Mouse (Mus musculus) limb, embryonic 10.5 days (tissue): ENCODE data around the gene Nfkb1. TPM values are rescaled to one million over a fixed set of nuclear protein-coding genes. Genes with fewer than 3 reads are reported as not detected.

Experiments used
- DNase-seq: peaks from one replicate; pipeline ENCODE4 v3.0.0-alpha.2; 2017; ENCODE audit warnings: low spot score
- H3K27ac ChIP-seq: fragments of 300-500 bp; sonication (generic); 2 replicates; pipeline ENCODE4 v1.5.1; 2016; ENCODE audit warnings: mild to moderate bottlenecking
- H3K27me3 ChIP-seq: fragments of 300-500 bp; sonication (generic); 2 replicates; pipeline ENCODE4 v1.6.1; 2016; ENCODE audit warnings: low read depth, mild to moderate bottlenecking; ENCODE audit not compliant: poor library complexity, severe bottlenecking
- H3K36me3 ChIP-seq: fragments of 300-500 bp; sonication (generic); 2 replicates; pipeline ENCODE4 v1.6.1; 2016; ENCODE audit warnings: mild to moderate bottlenecking, moderate library complexity
- H3K4me1 ChIP-seq: fragments of 300-500 bp; sonication (generic); 2 replicates; pipeline ENCODE4 v1.6.1; 2016
- H3K4me3 ChIP-seq: fragments of 300-500 bp; sonication (generic); 2 replicates; pipeline ENCODE4 v1.5.1; 2016; ENCODE audit warnings: mild to moderate bottlenecking, moderate library complexity
- H3K9me3 ChIP-seq: fragments of 300-500 bp; sonication (generic); replicated peaks from 2 replicates; pipeline ENCODE4 v1.6.1; 2016; ENCODE audit warnings: mild to moderate bottlenecking
- WGBS: fragments of 180-500 bp; shearing (Covaris S2); methylation state at CpG from one replicate; pipeline ENCODE4 v1.1.7; 2016; 5-methylcytosine and 5-hydroxymethylcytosine counted together
- polyA plus RNA-seq: library from polyadenylated mRNA; unstranded; fragments of >200 nt; fragmentation: Nextera tagmentation; extraction: Ambion mirVana; gene quantifications from 2 replicates; pipeline ENCODE4 v1.2.1, GENCODE M21; 2016

Gene Nfkb1
- polyA plus RNA-seq, 1 experiment from 2014 or later: 12.0 TPM

DNA sequence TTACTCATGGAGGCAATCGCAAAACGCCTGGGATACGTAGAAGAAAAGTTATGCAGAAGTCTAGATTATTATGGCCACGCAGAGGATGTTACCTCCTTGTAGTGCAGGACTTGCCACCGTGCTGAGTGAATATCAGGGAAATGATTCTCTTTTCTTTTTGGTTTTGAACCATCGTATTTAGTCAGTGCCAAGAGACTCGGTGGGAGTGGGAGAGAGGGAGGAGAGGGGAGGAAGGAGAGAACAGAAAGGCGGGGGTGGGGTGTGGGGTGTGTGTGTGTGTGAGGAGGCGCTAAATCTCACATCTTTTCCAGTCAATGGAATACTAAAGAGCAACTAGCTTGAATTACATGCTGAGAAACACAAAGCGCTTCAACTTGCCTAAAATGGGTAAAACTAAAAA, 41.5 kb downstream of the Nfkb1 start:
- Histone ChIP-seq H3K4me3 (no peak overlapping the region), H3K36me3 (peaks cover 46% of the 10 kb centered on the region), H3K4me1 (no peaks in the 10 kb centered on the region), H3K27me3 (no peaks in the 10 kb centered on the region), H3K27ac (no peak overlapping the region), H3K9me3 (no peaks in the 10 kb centered on the region)
- 79% methylated on average over 10 of the region's 10 CpGs for WGBS
- no peak for DNase-seq

GRCm38 (mm10) chr3:135648501-135648900, 42.8 kb downstream of the Nfkb1 start:
- Histone ChIP-seq H3K4me3 (no peak overlapping the region), H3K9me3 (no peaks in the 10 kb centered on the region), H3K27me3 (no peaks in the 10 kb centered on the region), H3K4me1 (no peaks in the 10 kb centered on the region), H3K27ac (no peak overlapping the region), H3K36me3 (peaks cover 48% of the 10 kb centered on the region)
- DNase-seq: no peak
- 94% methylated on average over 8 of the region's 8 CpGs for WGBS

DNA sequence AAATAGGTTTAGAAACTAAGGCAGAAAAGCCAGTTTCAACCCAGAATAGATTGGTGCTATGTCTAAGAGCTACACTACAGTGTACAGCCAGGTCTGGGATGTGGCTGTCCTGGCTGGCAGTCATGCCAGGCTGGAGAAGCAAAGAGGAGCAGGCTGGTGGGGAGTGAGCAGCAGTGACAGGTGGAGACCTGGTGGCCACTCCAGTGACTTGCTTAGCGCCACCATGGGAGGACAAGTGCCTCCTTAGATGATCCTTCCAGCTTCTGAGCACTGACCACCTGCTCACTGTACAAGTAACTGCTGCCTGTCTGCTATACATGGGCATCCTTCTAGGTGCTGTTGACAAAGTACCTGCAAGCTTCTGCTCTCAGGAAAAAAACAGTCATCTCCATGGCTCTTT, 44.7 kb downstream of the Nfkb1 start:
- DNase-seq: no peak
- H3K4me3 ChIP-seq: no peak overlapping the region
- WGBS: 89% methylated on average over 1 of the region's 1 CpGs
- no peaks in the 10 kb centered on the region for H3K9me3 ChIP-seq
- no peaks in the 10 kb centered on the region for H3K27me3 ChIP-seq
- no peaks in the 10 kb centered on the region for H3K4me1 ChIP-seq
- H3K36me3 ChIP-seq: peaks cover 39% of the 10 kb centered on the region
- H3K27ac ChIP-seq: no peak overlapping the region

DNA sequence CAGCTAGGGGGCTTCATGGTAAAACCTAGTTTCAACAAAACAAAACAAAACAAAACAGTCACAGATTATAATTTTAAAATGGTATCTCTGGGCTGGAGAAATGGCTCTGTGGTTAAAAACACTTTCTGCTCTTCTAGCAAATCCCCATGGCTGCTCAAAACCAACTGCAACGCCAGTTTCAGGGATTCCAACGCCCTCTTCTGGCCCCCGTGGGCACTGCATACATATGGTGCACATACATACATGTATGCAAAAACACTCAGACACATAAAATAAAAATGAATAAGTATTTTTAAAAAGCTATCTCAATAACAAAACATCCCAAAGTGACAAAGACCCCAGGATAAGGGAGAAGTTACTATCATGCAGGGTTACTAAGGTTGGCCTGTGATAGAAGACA, 46.4 kb downstream of the Nfkb1 start:
- no peaks in the 10 kb centered on the region for H3K27me3 ChIP-seq
- no peaks in the 10 kb centered on the region for H3K9me3 ChIP-seq
- H3K36me3 ChIP-seq: peaks cover 49% of the 10 kb centered on the region
- H3K27ac ChIP-seq: no peak overlapping the region
- no peak overlapping the region for H3K4me3 ChIP-seq
- no peaks in the 10 kb centered on the region for H3K4me1 ChIP-seq
- no peak for DNase-seq
- WGBS: 93% methylated on average over 3 of the region's 3 CpGs

GRCm38 (mm10) chr3:135641623-135641915, 49.8 kb downstream of the Nfkb1 start:
- H3K27me3 ChIP-seq: no peaks in the 10 kb centered on the region
- 85% methylated on average over 4 of the region's 4 CpGs for WGBS
- peaks cover 34% of the 10 kb centered on the region for H3K36me3 ChIP-seq
- H3K4me3 ChIP-seq: no peak overlapping the region
- H3K27ac ChIP-seq: no peak overlapping the region
- no peaks in the 10 kb centered on the region for H3K9me3 ChIP-seq
- H3K4me1 ChIP-seq: peaks cover 2% of the 10 kb centered on the region
- no peak for DNase-seq

GRCm38 (mm10) chr3:135640856-135641622, 50.3 kb downstream of the Nfkb1 start:
- Histone ChIP-seq H3K27me3 (no peaks in the 10 kb centered on the region), H3K9me3 (no peaks in the 10 kb centered on the region), H3K27ac (no peak overlapping the region), H3K4me3 (no peak overlapping the region), H3K4me1 (peaks cover 5% of the 10 kb centered on the region), H3K36me3 (peaks cover 30% of the 10 kb centered on the region)
- 93% methylated on average over 16 of the region's 16 CpGs for WGBS
- DNase-seq: no peak

- WGBS: 90% methylated on average over 5 of the region's 5 CpGs
Measured at GRCm38 (mm10) chr3:135640203-135640602, 51.1 kb downstream of the Nfkb1 start.

DNA sequence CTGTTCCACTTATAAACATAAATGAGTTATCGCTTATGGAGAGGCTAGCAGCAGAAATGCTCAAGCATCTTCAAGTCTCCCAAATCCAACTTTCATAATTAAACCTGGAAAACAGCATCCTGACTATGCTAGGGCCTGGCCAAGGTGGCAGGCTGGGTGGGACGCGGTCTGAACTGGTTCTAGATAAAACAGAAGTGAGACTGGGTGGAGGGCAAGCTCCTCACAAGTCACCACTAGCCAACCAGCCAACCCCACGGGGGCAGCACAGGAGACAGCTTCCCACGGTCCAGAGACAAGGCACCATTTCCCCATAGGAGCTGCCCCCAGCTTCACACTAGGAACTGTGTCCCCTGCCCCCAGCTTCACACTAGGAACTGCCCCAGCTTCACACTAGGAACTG, 53.8 kb downstream of the Nfkb1 start:
- Histone ChIP-seq H3K27ac (no peak overlapping the region), H3K4me1 (peaks cover 5% of the 10 kb centered on the region), H3K9me3 (no peaks in the 10 kb centered on the region), H3K36me3 (peaks cover 18% of the 10 kb centered on the region), H3K27me3 (no peaks in the 10 kb centered on the region), H3K4me3 (no peak overlapping the region)
- WGBS: 79% methylated on average over 5 of the region's 5 CpGs
- DNase-seq: no peak

More at GRCm38 (mm10) chr3:135640203-135640602, 51.1 kb downstream of the Nfkb1 start:
- DNase-seq: no peak
- H3K4me1 ChIP-seq: peaks cover 5% of the 10 kb centered on the region
- no peaks in the 10 kb centered on the region for H3K9me3 ChIP-seq
- no peak overlapping the region for H3K4me3 ChIP-seq
- no peaks in the 10 kb centered on the region for H3K27me3 ChIP-seq
- peaks cover 22% of the 10 kb centered on the region for H3K36me3 ChIP-seq
- no peak overlapping the region for H3K27ac ChIP-seq

- Histone ChIP-seq H3K27ac (no peak overlapping the region), H3K4me3 (no peak overlapping the region), H3K4me1 (peaks cover 5% of the 10 kb centered on the region), H3K9me3 (no peaks in the 10 kb centered on the region), H3K36me3 (peaks cover 18% of the 10 kb centered on the region), H3K27me3 (no peaks in the 10 kb centered on the region)
- DNase-seq: peak; percentile 34
- WGBS: 24% methylated on average over 14 of the region's 14 CpGs
Measured at GRCm38 (mm10) chr3:135636454-135636853, 54.9 kb downstream of the Nfkb1 start.

- Histone ChIP-seq H3K4me1 (peaks cover 5% of the 10 kb centered on the region), H3K9me3 (no peaks in the 10 kb centered on the region), H3K36me3 (peaks cover 17% of the 10 kb centered on the region), H3K4me3 (no peak overlapping the region), H3K27ac (no peak overlapping the region), H3K27me3 (no peaks in the 10 kb centered on the region)
- DNase-seq: no peak
- WGBS: 59% methylated on average over 14 of the region's 14 CpGs
Measured at GRCm38 (mm10) chr3:135635646-135636434, 55.5 kb downstream of the Nfkb1 start.

- Histone ChIP-seq H3K9me3 (no peaks in the 10 kb centered on the region), H3K36me3 (peaks cover 13% of the 10 kb centered on the region), H3K27ac (no peak overlapping the region), H3K4me1 (peaks cover 5% of the 10 kb centered on the region), H3K27me3 (no peaks in the 10 kb centered on the region), H3K4me3 (no peak overlapping the region)
- 100% methylated on average over 1 of the region's 1 CpGs for WGBS
- DNase-seq: no peak
Measured at GRCm38 (mm10) chr3:135635030-135635429, 56.3 kb downstream of the Nfkb1 start.

DNA sequence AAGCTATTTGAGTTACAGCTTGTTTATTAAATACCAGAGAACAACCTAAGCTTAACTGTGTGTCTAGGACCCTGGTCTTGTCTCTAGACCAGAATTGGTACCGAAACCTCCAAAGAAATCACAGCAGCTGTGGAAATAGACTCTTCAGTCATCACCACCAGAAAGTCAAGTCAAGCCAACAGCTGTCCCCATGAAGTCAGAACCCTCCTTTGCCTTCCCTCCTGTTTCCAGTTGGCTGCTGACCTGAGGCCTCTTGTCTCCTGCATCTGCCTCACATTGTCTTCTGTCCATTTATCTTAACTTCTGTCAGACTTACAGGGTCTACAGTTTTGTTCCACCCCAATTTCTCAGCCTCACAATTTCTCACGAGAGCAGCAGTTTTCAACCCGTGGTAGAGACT, 57.1 kb downstream of the Nfkb1 start:
- no peaks in the 10 kb centered on the region for H3K9me3 ChIP-seq
- H3K27ac ChIP-seq: no peak overlapping the region
- no peak for DNase-seq
- H3K36me3 ChIP-seq: peaks cover 8% of the 10 kb centered on the region; the same call in 1 of the 2 replicates
- WGBS: 88% methylated on average over 3 of the region's 3 CpGs
- H3K4me3 ChIP-seq: no peak overlapping the region
- no peaks in the 10 kb centered on the region for H3K27me3 ChIP-seq
- peaks cover 5% of the 10 kb centered on the region for H3K4me1 ChIP-seq

GRCm38 (mm10) chr3:135631856-135632255, 59.5 kb downstream of the Nfkb1 start:
- H3K9me3 ChIP-seq: no peaks in the 10 kb centered on the region
- H3K27me3 ChIP-seq: no peaks in the 10 kb centered on the region
- H3K36me3 ChIP-seq: peaks cover 22% of the 10 kb centered on the region
- no peak overlapping the region for H3K27ac ChIP-seq
- WGBS: 24% methylated on average over 4 of the region's 4 CpGs
- no peak overlapping the region for H3K4me3 ChIP-seq
- peaks cover 5% of the 10 kb centered on the region for H3K4me1 ChIP-seq
- no peak for DNase-seq
